Mouse (Mus musculus) kidney, embryonic 14.5 days (tissue): ENCODE measurements at regions not wholly inside any gene's neighbourhood (a gene's known extent, or its start where the extent isn't known, plus 50 kb on each side); places are given as distances from the start of the nearest gene placed in this dataset. TPM values are rescaled to one million over a fixed set of nuclear protein-coding genes. Genes with fewer than 3 reads are reported as not detected.

Experiments
- ATAC-seq: fragments of 200-750 bp; cut with Nextera tagmentation; 2 replicates; pipeline ENCODE4 v1.8.0; 2017; ENCODE audit warnings: moderate number of reproducible peaks, mild to moderate bottlenecking, moderate TSS enrichment, moderate library complexity; ENCODE audit not compliant: low FRiP score, low TSS enrichment
- H3K27ac ChIP-seq: fragments of 300-500 bp; sonication (generic); 2 replicates; pipeline ENCODE4 v1.5.1; 2014; ENCODE audit warnings: low read depth, mild to moderate bottlenecking, low read length, moderate library complexity, mixed read lengths
- H3K27me3 ChIP-seq: fragments of 300-500 bp; sonication (generic); 2 replicates; pipeline ENCODE4 v1.6.1; 2014; ENCODE audit warnings: mild to moderate bottlenecking, low read length; ENCODE audit not compliant: control insufficient read depth, insufficient read depth
- H3K36me3 ChIP-seq: fragments of 300-500 bp; sonication (generic); 2 replicates; pipeline ENCODE4 v1.6.1; 2014; ENCODE audit warnings: low read length, mixed read lengths; ENCODE audit not compliant: control insufficient read depth, insufficient read depth
- H3K4me1 ChIP-seq: fragments of 300-500 bp; sonication (generic); 2 replicates; pipeline ENCODE4 v1.6.1; 2014; ENCODE audit warnings: low read length, mixed read lengths; ENCODE audit not compliant: control insufficient read depth, insufficient read depth
- H3K4me2 ChIP-seq: fragments of 300-500 bp; sonication (generic); replicated peaks from 2 replicates; pipeline ENCODE4 v1.6.1; 2014; ENCODE audit warnings: low read depth, mild to moderate bottlenecking, low read length
- H3K4me3 ChIP-seq: fragments of 300-500 bp; sonication (generic); 2 replicates; pipeline ENCODE4 v1.5.1; 2014; ENCODE audit warnings: mild to moderate bottlenecking, low read length
- H3K9ac ChIP-seq: fragments of 300-500 bp; sonication (generic); 2 replicates; pipeline ENCODE4 v1.6.1; 2014; ENCODE audit warnings: low read depth, mild to moderate bottlenecking, low read length, moderate library complexity
- H3K9me3 ChIP-seq: fragments of 300-500 bp; sonication (generic); 2 replicates; pipeline ENCODE4 v1.6.1; 2016; ENCODE audit warnings: low read length; ENCODE audit not compliant: control insufficient read depth
- WGBS: fragments of 180-500 bp; shearing (Covaris S2); extraction: QIAGEN DNeasy Blood & Tissue Kit; methylation state at CpG from one replicate; pipeline ENCODE4 v1.1.7; 2014; 5-methylcytosine and 5-hydroxymethylcytosine counted together
- microRNA-seq: library from miRNA; unstranded; fragments of <30 nt; microRNA quantifications from one replicate; pipeline ENCODE4, GENCODE M21; 2016

GRCm38 (mm10) chr19:34421171-34421570, 53.8 kb downstream of the Ch25h start:
- ATAC-seq: no peak
- no peaks in the 10 kb centered on the region for H3K36me3 ChIP-seq
- H3K27me3 ChIP-seq: no peaks in the 10 kb centered on the region
- no peaks in the 10 kb centered on the region for H3K4me1 ChIP-seq
- 52% methylated on average over 4 of the region's 4 CpGs for WGBS
- no peak overlapping the region for H3K4me2 ChIP-seq
- H3K27ac ChIP-seq: no peak overlapping the region
- H3K9me3 ChIP-seq: no peaks in the 10 kb centered on the region
- no peak overlapping the region for H3K9ac ChIP-seq
- no peak overlapping the region for H3K4me3 ChIP-seq

- Histone ChIP-seq H3K9me3 (no peaks in the 10 kb centered on the region), H3K4me1 (no peaks in the 10 kb centered on the region), H3K27ac (no peak overlapping the region), H3K4me3 (no peak overlapping the region), H3K27me3 (no peaks in the 10 kb centered on the region), H3K36me3 (no peaks in the 10 kb centered on the region), H3K9ac (no peak overlapping the region), H3K4me2 (no peak overlapping the region)
- ATAC-seq: no peak
- 66% methylated on average over 8 of the region's 8 CpGs for WGBS
These were observed 54.6 kb downstream of the Ch25h start for GRCm38 (mm10) chr19:34420293-34420792.

DNA sequence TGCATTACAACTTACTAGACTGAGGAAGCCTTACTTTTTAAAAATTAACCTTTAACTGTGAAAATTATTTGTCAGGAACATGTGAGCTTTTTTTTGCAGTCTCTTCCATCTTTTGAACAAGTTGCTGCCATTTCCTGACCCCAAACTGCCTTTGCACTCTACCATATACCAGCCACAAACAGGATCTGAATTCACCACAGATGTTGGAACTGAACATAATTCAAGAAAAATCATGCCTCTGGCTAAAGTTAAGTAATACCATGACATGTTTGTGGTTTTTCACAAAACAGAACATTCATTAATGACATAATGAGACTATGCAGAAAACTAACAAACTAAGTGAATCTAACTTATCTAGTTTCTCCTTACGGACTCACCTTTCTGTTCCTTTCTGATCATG, 67.8 kb downstream of the Ch25h start:
- H3K4me3 ChIP-seq: no peak overlapping the region
- H3K27ac ChIP-seq: no peak overlapping the region
- ATAC-seq: no peak
- no peak overlapping the region for H3K9ac ChIP-seq
- no peaks in the 10 kb centered on the region for H3K27me3 ChIP-seq
- 66% methylated on average over 1 of the region's 1 CpGs for WGBS
- H3K36me3 ChIP-seq: no peaks in the 10 kb centered on the region
- no peaks in the 10 kb centered on the region for H3K9me3 ChIP-seq
- no peak overlapping the region for H3K4me2 ChIP-seq
- no peaks in the 10 kb centered on the region for H3K4me1 ChIP-seq

GRCm38 (mm10) chr19:34406710-34407109, 68.3 kb downstream of the Ch25h start:
- Histone ChIP-seq H3K4me2 (no peak overlapping the region), H3K36me3 (no peaks in the 10 kb centered on the region), H3K9me3 (no peaks in the 10 kb centered on the region), H3K27ac (no peak overlapping the region), H3K4me3 (no peak overlapping the region), H3K4me1 (no peaks in the 10 kb centered on the region), H3K9ac (no peak overlapping the region), H3K27me3 (no peaks in the 10 kb centered on the region)
- WGBS: 25% methylated on average over 4 of the region's 4 CpGs
- ATAC-seq: peak; percentile 60

DNA sequence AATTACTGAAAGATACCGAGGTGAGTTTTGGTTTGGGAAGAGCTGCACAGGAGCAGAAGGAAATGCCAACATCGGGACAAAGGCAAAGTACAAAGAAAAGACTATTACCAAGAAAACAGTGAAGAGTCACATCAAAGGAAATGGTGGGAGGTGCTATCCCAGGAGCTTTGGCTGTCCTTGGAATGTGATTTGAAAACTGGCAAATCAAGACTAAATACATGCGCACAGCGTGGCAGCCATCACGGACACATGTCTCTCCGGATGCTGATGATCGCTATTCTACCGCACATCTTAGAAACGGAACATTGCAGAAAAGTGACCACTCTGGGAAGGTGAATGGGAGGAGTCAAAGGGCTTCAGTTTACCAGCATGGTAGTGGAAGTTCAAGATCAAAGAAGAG, 78.7 kb downstream of the Ch25h start:
- no peak overlapping the region for H3K4me3 ChIP-seq
- 83% methylated on average over 9 of the region's 9 CpGs for WGBS
- H3K9ac ChIP-seq: no peak overlapping the region
- no peaks in the 10 kb centered on the region for H3K4me1 ChIP-seq
- no peak for ATAC-seq
- no peak overlapping the region for H3K4me2 ChIP-seq
- H3K36me3 ChIP-seq: no peaks in the 10 kb centered on the region
- no peak overlapping the region for H3K27ac ChIP-seq
- H3K27me3 ChIP-seq: no peaks in the 10 kb centered on the region
- H3K9me3 ChIP-seq: no peaks in the 10 kb centered on the region

DNA sequence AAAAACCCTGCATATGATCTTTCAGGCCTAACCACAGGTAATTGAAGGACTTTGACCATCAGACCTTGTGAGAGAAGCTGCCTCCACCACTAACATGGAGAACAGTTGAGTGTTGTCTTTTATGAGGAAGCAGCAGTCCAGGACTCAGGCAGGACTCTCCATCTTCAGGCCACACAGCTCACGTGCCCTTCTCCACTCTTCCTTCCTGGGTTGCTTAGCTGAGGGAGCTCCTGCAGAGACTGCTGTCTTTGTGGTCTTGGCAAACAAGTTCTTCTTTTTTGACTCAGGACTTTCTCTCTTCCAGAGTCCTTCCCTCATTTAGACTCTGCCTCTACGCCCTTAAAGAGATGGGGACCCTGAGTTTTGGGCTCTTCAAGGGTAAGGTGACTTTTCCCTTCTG, 85.0 kb downstream of the Ch25h start:
- no peaks in the 10 kb centered on the region for H3K36me3 ChIP-seq
- H3K27ac ChIP-seq: no peak overlapping the region
- no peaks in the 10 kb centered on the region for H3K9me3 ChIP-seq
- no peak for ATAC-seq
- H3K4me2 ChIP-seq: no peak overlapping the region
- H3K4me3 ChIP-seq: no peak overlapping the region
- H3K27me3 ChIP-seq: no peaks in the 10 kb centered on the region
- WGBS: 77% methylated on average over 2 of the region's 2 CpGs
- no peak overlapping the region for H3K9ac ChIP-seq
- H3K4me1 ChIP-seq: no peaks in the 10 kb centered on the region

- ATAC-seq: no peak
- no peaks in the 10 kb centered on the region for H3K36me3 ChIP-seq
- no peak overlapping the region for H3K9ac ChIP-seq
- H3K4me1 ChIP-seq: no peaks in the 10 kb centered on the region
- no peak overlapping the region for H3K4me2 ChIP-seq
- no peak overlapping the region for H3K4me3 ChIP-seq
- H3K27me3 ChIP-seq: no peaks in the 10 kb centered on the region
- H3K9me3 ChIP-seq: no peaks in the 10 kb centered on the region
- H3K27ac ChIP-seq: no peak overlapping the region
These were observed 92.1 kb downstream of the Fas start for GRCm38 (mm10) chr19:34382551-34382950.

Small RNA genes lying in the stretch of these regions (microRNA-seq; reads per million reads assigned to microRNA genes)
- gene Gm23060: not detected
